Mouse (Mus musculus) mature B cell (primary cell): Measurements from ENCODE around the gene Lamb3.
"Not testable (repeated sequence)": the region's sequence is repeated elsewhere in the genome, so short reads cannot be mapped to it uniquely, and the experiment has no call there.

Experiments used
- in situ Hi-C: fragments of 300-500 bp; cut with MboI; formaldehyde crosslinking; loops from 2 replicates; pipeline ENCODE4 v1.14.3; 2019

Lamb3 gene

DNA sequence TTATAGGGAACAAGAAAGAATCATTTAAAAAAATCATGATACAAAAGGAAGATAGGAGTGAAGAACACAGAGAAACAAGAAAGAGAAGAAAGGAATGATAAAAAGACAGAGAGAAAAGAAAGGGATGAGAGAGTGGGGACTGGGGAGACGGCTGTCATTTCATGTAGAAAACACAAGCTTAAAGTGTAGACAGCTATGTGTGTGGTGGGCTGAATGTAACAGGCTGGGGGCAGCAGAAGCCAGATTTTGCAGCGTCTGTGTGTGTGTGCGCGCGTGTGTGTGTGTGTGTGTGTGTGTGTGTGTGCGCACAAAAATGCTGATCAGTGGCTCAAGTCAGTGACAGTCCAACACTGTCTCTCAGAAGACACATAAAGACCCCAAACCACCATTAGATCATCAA is 36.7 kb downstream of the Lamb3 start:
- in situ Hi-C loops = no loop called here

GRCm38 (mm10) chr1:193250026-193250425 is 42.5 kb downstream of the Lamb3 start:
- in situ Hi-C loops = no loop called here

GRCm38 (mm10) chr1:193251386-193251785 is 43.9 kb downstream of the Lamb3 start:
- in situ Hi-C loops = no loop called here

DNA sequence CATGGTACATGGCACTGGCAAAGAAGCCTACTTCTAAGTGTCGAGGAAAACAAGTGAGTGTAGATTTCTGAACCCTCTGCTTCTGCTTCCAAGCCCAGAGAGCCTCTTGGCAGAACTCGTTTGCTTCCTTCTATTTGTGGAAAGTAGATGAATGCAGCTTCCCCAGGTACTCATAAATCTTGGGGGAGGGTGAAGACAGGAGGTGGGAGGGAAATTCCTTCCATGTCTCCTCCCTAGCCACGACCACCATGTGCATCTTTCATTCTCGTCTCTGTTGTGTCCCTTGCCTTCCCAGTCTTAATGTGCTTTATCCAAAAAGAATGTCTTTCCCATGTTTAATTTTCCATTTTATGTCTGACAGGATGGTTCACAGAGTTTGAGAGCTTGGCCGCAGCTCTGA is 45.1 kb downstream of the Lamb3 start:
- in situ Hi-C loops = no loop called here

GRCm38 (mm10) chr1:193253895-193254294 is 46.4 kb downstream of the Lamb3 start:
- in situ Hi-C loops = not testable (repeated sequence)

- in situ Hi-C loops = no loop called here
Measured at GRCm38 (mm10) chr1:193255032-193255431, 47.5 kb downstream of the Lamb3 start.

DNA sequence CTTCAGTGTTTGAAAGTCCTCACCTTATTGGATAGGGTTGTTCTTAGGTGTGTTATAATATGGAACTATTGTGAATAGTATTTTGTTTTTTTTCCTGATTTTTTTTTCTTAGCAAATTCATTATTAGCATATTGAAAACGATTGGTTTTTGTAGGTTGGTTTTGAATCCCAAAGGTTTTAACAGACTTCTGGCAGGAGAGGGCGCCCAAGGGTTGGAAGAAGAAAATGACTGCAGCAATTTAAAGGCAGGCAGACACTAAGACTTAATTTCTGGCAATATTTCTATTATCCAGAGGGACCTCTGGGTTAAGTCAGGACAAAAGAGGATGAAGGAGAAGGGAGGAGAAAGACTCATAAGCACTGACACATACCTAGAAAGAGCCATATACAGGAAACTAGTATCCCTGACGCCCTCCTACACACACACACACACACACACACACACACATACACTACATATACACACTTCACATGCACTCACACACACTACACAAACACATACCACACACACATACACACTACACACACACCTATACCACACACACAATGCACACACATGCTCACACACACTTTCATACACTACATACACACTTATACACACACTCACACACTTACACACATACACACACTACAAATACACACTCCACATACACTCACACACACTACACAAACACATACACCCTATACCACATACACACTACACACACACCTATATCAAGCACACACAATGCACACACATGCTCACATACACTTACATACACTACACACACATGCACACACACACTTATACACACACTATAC is 48.2 kb downstream of the Lamb3 start:
- in situ Hi-C loops = no loop called here

DNA sequence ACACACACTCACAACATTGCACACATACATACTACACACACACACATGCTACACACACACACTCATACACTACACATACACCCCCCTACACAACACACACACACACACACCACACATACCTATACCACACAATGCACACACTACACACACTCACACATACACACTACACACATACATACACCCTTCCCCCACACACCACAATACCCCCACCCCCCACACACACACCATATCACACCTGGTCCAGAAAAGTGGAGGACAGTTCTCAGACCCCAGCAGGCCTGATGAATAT is 48.7 kb downstream of the Lamb3 start:
- in situ Hi-C loops = no loop called here

DNA sequence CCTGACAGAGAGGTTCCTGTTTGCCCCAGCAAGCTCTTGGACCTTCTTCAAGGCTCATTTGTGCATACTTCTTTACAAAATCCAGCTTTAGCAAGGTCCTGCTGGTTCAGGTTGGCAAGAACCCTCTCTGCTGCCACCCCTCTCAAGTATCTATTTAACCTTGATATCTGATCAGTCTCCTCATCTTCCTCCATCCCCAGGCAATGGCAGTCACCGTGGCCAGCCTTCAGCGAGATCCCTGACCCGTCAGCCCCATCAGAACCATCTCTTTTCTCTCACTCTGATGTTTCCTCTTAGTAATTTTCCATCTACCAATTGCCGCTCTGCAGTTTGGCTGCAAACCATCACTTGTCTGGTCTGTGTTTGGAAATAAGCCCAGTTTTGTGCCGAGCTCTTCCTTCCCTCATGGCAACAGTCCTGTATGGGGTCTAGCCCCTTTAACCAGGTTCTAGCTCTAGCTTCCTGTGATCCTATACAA is 49.2 kb downstream of the Lamb3 start:
- in situ Hi-C loops = no loop called here

DNA sequence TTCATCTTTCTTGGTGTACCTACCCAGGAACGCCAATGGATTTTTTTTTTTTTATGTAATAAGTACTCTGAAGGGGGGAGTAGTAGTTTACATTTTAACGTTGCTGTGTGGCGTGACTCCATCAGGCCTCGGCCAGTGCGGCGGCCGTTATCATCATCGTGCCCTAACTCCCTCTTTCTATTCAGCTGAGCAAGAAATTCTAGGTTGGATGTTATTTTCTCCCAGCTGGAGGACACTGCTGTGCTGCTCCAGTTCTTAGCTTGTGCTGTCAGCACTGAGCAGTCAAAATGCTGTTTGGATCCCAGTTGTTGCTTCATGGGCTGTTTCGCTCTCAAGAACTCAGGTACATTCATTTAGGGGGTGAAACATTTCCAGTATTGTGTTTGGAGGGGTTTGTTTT is 52.1 kb downstream of the Lamb3 start:
- in situ Hi-C loops = no loop called here

DNA sequence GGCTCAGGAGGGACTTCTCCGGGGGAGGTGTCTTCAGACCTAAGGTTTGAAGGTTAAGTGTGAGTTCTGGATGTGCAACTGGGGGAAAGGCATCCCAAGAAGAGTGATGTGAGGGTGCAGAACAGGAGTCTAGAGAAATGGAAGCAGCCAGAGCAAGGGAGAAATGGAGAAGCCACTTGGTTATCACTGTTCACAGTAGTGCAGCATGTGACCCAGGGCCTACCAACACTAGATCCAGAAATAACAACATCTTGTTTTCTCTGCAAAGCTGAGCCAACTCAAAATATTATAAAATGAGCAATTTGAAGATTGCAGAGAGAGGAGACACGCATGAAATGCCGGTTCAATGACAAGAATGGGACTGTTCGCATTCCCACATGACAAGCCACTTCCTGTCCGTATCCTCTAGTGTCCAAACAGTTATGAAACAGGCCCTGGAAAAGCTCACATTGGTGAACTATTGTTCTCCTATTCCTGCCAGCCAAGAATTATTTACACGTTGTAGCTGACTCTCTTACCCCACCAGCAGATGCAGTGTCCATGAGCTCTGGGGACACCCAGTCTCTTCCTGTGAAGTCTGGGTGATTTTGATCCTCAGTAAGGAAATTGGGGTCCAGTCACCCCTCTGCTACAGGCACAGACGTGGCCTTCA is 54.5 kb downstream of the Lamb3 start:
- in situ Hi-C loops = no loop called here

DNA sequence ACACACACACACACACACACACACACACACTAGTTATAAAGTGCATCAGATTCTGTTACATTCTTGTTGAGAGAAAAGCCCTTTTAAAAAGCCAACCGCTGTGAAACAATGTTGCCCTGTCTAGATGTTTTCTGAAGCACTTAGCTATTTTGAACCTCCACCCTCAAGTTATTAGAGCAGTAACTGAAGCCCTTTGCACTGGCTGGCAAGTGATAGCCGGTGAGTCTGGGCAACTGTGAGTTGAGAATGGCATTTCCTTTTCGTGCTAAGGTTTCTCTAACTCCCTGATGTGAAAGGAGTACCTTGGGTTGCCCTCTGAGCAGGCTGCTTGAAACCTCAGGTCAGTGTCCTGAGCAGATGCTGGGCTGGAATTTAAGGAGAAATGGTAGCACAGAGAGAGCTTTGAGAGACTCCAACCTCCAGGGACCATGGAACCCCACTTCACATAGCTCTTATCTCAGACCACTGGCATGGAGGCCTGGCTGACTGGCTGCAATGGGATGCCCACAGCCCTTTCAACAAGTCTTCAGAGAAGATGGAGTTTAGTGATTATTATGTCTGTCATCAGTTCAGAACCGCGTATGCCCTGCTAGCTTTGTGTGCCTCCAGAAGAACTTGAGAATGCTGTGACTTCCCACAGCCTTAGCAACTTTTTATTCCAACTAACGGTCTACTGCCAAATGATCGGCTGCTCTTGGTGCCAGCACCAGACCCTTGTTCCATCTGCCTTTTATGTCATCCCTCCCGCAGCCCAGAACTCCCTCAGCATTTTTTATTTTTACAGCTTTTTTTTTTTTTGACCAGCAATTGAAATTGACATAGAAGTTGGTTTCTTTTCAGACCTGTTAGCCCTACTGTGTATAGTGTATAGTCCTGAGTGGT is 55.8 kb downstream of the Lamb3 start:
- in situ Hi-C loops = no loop called here

DNA sequence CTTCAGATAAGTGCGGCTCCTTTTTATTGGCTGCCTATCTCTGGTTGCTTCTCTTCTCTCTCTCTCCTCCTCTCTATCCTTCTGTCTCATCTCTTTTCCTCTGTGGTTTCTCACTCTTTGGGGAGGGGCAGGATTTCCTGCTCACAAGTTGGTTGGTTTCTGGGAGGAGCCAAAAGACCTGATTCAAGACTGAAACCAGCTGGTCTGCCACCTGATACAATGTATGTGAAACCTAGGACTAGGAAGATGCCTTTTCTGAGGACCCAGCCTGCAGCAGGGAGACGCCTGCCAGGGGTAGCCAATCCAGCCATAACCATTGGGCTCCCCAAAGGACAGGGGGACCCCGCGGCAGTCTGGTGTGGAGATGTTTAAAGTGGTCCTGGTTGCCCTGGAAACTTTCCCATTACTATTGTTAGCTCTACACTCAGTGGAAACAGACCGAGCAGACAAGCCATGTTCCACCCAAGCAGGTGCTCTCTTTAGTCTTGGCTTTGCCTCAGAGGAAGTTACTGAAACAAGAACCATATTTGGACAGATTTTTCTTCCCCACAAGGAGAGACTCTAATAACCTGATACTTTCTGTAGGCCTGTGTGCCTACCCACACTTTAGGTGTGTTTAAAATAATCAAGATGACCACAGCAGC is 56.6 kb downstream of the Lamb3 start, which contains the start of gene Hsd11b1:
TSS of gene Hsd11b1 (minus strand) at position 121 of the 644 bp plus-strand sequence.
- in situ Hi-C loops = no loop called here

DNA sequence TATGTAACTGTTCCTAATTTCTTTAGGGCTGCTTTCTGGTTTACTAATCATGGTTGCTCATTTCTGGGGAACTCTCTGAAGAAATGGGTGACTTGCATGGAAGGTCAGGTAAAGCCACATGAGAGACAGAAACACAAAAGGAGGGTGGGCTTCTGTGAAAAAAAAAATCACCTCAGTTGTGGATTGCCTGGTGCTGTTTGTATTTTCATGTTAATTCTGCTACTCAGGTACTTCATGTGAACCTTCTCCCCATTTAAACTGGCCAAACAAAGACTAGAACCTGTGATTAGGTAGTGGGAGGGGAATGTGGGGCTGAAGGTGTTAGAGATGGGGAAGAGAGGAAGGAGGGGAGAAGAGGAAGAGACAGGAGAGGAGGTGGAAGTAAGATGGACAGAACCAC is 58.2 kb downstream of the Lamb3 start:
- in situ Hi-C loops = no loop called here

GRCm38 (mm10) chr1:193270965-193271763 is 63.7 kb downstream of the Lamb3 start:
- in situ Hi-C loops = no loop called here

GRCm38 (mm10) chr1:193272137-193272915 is 64.8 kb downstream of the Lamb3 start:
- in situ Hi-C loops = no loop called here

- in situ Hi-C loops = no loop called here
Measured at GRCm38 (mm10) chr1:193272916-193273601, 65.6 kb downstream of the Lamb3 start, which contains the start of gene G0s2. Gene G0s2, minus strand, starts transcription at chr1:193273217.

- in situ Hi-C loops = no loop called here
Measured at GRCm38 (mm10) chr1:193274407-193275071, 67.0 kb downstream of the Lamb3 start.

- in situ Hi-C loops = no loop called here
Measured at GRCm38 (mm10) chr1:193278414-193279045, 71.0 kb downstream of the Lamb3 start.
